In the genomic region with DNA sequence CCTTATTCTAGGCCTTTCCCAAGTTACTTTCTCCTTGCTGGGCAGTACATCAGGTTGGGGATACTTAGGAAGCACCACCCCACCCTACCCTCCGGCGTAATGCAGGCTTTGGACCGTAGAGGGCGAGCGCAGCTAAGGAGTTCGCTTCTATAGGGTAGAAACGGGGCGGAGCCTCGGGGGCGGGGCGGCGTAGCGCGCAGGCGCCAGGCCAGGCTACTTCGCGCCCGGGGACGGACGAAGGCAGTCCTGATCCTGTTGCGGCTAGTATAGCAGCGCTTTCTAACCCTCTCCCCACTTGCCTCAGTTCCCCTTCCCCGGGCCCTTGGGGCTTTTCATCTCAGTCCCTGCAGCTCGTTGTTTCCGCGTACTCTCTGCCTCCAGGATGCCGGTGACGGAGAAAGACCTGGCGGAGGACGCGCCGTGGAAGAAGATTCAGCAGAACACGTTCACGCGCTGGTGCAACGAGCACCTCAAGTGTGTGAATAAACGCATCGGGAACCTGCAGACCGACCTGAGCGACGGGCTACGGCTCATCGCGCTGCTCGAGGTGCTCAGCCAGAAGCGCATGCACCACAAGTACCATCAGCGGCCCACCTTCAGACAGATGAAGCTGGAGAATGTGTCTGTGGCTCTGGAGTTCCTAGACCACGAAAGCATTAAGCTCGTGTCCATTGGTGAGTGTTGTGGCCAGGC, we compare ENCODE assay signal across 8 mouse cellular contexts. TPM values are rescaled to one million over a fixed set of nuclear protein-coding genes. Genes with fewer than 3 reads are reported as not detected.
DNase-seq lines count a peak whose midpoint lies in the region; ATAC-seq and TF ChIP-seq lines count a peak whose summit lies in the region.

A gene (plus strand): TSS at position 188 of the 693 bp plus-strand sequence.

- ATAC-seq in granulocyte monocyte progenitor cell, adult 5-6 weeks (replicated peaks; ENCODE audit: poor library complexity, severe bottlenecking): peak; percentile 90
- ATAC-seq in intestine, postnatal 0 days: peak; percentile 86

- H3K4me2 ChIP-seq in intestine, postnatal 0 days (replicated peaks; ENCODE audit: low read depth): peak within 1 kb of the TSS; percentile 95

- peak within 1 kb of the TSS; percentile 68 for H3K9ac ChIP-seq in intestine, postnatal 0 days (ENCODE audit: low read depth, low read length)

- H3K36me3 ChIP-seq in intestine, postnatal 0 days (ENCODE audit: control insufficient read depth, insufficient read depth): no peaks in the 10 kb centered on the region
- no peaks in the 10 kb centered on the region for H3K36me3 ChIP-seq in midbrain, embryonic 10.5 days

- H3K27me3 ChIP-seq in intestine, postnatal 0 days (replicated peaks; ENCODE audit: control insufficient read depth, insufficient read depth, low read length): no peaks in the 10 kb centered on the region
- H3K27me3 ChIP-seq in midbrain, embryonic 10.5 days (ENCODE audit: low read depth, poor library complexity, severe bottlenecking): peaks cover 12% of the 10 kb centered on the region

- no peaks in the 10 kb centered on the region for H3K9me3 ChIP-seq in intestine, postnatal 0 days (ENCODE audit: control insufficient read depth)
- H3K9me3 ChIP-seq in midbrain, embryonic 10.5 days (replicated peaks): no peaks in the 10 kb centered on the region

- H3K4me3 ChIP-seq in intestine, postnatal 0 days (ENCODE audit: low read depth, low read length): peak within 1 kb of the TSS; percentile 64
- H3K4me3 ChIP-seq in midbrain, embryonic 10.5 days: peak within 1 kb of the TSS; percentile 78

- DNase-seq in adrenal gland, postnatal 14 days: peak; percentile 98
- DNase-seq in embryo, embryonic 9.5 days (ENCODE audit: extremely low spot score): peak; percentile 95
- peak; percentile 94 to 95 for DNase-seq in left cerebral cortex, postnatal 36 days (ENCODE audit: low spot score in 2 of 2)
- peak; percentile 95 for DNase-seq in midbrain, embryonic 10.5 days (ENCODE audit: low spot score)
- peak; percentile 93 to 94 for DNase-seq in right cerebral cortex, postnatal 36 days (ENCODE audit: low spot score in 2 of 2)
- DNase-seq in urinary bladder, postnatal 4 days (ENCODE audit: low spot score in 2 of 2): peak; percentile 92 to 98

- intact Hi-C loops in left cerebral cortex, postnatal 36 days (cut with DNase I): loop anchor here (2.0 to 10.0 kb wide), 4 partner anchors 67 to 177 kb away; a partner anchor contains a TSS

- H3K27ac ChIP-seq in intestine, postnatal 0 days (ENCODE audit: low read depth, low read length): peak within 1 kb of the TSS; percentile 75
- H3K27ac ChIP-seq in midbrain, embryonic 10.5 days (replicated peaks): peak within 1 kb of the TSS; percentile 85

- peak; percentile 99 for TF ChIP-seq CTCF in intestine, postnatal 0 days (IDR thresholded peaks at IDR 0.05; ENCODE audit: low read depth)

- 0 out of 2 replicates have a peak, but pooled peaks cover 10% of the 10 kb centered on the region for H3K4me1 ChIP-seq in intestine, postnatal 0 days (replicated peaks; ENCODE audit: control insufficient read depth, insufficient read depth, low read length)
- peaks cover 39% of the 10 kb centered on the region for H3K4me1 ChIP-seq in midbrain, embryonic 10.5 days

- WGBS in intestine, postnatal 0 days: under 1% methylated on average over 49 of the region's 49 CpGs
- under 1% methylated on average over 49 of the region's 49 CpGs for whole genome bisulfite sequencing in midbrain, embryonic 10.5 days

RNA-seq across cellular contexts. Expression of the gene that starts here (rescaled TPM):
- 43.3 and 45.7 TPM in 2 replicates for total RNA-seq in adrenal gland, postnatal 14 days (2021)
- total RNA-seq in granulocyte monocyte progenitor cell, adult 5-6 weeks (2014; fragmentation: Nextera tagmentation): 26.3 and 30.2 TPM in 2 replicates
- total RNA-seq in granulocyte monocyte progenitor cell, adult 5-6 weeks (2017): 18.7 and 20.8 TPM in 2 replicates
- 7.0 and 7.2 TPM in 2 replicates for polyA plus RNA-seq in intestine, postnatal 0 days (2015; fragmentation: Nextera tagmentation; extraction: Ambion mirVana)
- total RNA-seq in left cerebral cortex, postnatal 36 days (2021): 10 to 100 TPM; 20.7 to 44.9 TPM
- polyA plus RNA-seq in midbrain, embryonic 10.5 days (2016; fragmentation: Nextera tagmentation; extraction: Ambion mirVana): 13.8 and 17.0 TPM in 2 replicates

Comparison
In these comparisons a context has a peak if more than half of its experiments do, and no peak if none do; other contexts are left out.
1. Peak in every context shown above with its lines: DNase-seq, ATAC-seq, H3K4me3 ChIP-seq and H3K27ac ChIP-seq.